Mouse (Mus musculus) layer of hippocampus, postnatal 25 days (tissue): ENCODE measurements around the gene Phtf2. TPM values are rescaled to one million over a fixed set of nuclear protein-coding genes. Genes with fewer than 3 reads are reported as not detected.

Experiments used
- total RNA-seq, 2 experiments: library from RNA; stranded (reverse); gene quantifications; 2 replicates each; pipeline ENCODE4 v1.2.3; 2021

The Phtf2 gene
- total RNA-seq, 2 experiments from 2014 or later: 10.3 to 12.9 TPM

Other genes starting within 250 kb of the Phtf2 start
- gene Tmem60, start 67 bp upstream of the Phtf2 start, total RNA-seq: 10 to 100 TPM; 22.7 to 24.8 TPM
- gene Rsbn1l, start 74.3 kb upstream of the Phtf2 start, total RNA-seq: 10 to 100 TPM; 14.9 to 18.5 TPM
- gene Ptpn12, start 173.8 kb upstream of the Phtf2 start, total RNA-seq: 10 to 100 TPM; 31.6 to 40.0 TPM